Mouse (Mus musculus): ENCODE data around the gene D930007J09Rik. TPM values are rescaled to one million over a fixed set of nuclear protein-coding genes. Genes with fewer than 3 reads are reported as not detected.

The D930007J09Rik gene
- polyA plus RNA-seq (2016; fragmentation: Nextera tagmentation; extraction: Ambion mirVana): not detected in 2 replicates

GRCm38 (mm10) chr13:32802259-32803081 lies at the start of gene D930007J09Rik:
Gene D930007J09Rik, minus strand, starts transcription at chr13:32802849.
- Histone ChIP-seq H3K4me1 (peaks cover 27% of the 10 kb centered on the region), H3K4me2 (peak within 1 kb of the TSS; percentile 80), H3K27ac (peak within 1 kb of the TSS; percentile 76)

GRCm38 (mm10) chr13:32851967-32852366 lies 49.3 kb upstream of the D930007J09Rik start:
- Histone ChIP-seq H3K4me1 (peaks cover 9% of the 10 kb centered on the region; the same call in 1 of the 2 replicates), H3K4me2 (no peak overlapping the region), H3K27me3 (no peaks in the 10 kb centered on the region), H3K27ac (no peak overlapping the region), H3K9me3 (no peaks in the 10 kb centered on the region), H3K36me3 (replicated peaks) (no peaks in the 10 kb centered on the region), H3K4me3 (replicated peaks) (no peak overlapping the region), H3K9ac (no peak overlapping the region)
- 13% methylated on average over 7 of the region's 7 CpGs for WGBS
- 0 out of 2 replicates have a peak, but pooled peaks have one; percentile 46 for ATAC-seq (ENCODE audit: low FRiP score)

More at GRCm38 (mm10) chr13:32802259-32803081, at the start of gene D930007J09Rik:
- peaks cover 13% of the 10 kb centered on the region for H3K36me3 ChIP-seq (replicated peaks)
- under 1% methylated on average over 95 of the region's 95 CpGs for WGBS
- peak within 1 kb of the TSS; percentile 82 for H3K9ac ChIP-seq
- ATAC-seq (ENCODE audit: low FRiP score): peak; percentile 37
- no peaks in the 10 kb centered on the region for H3K9me3 ChIP-seq
- H3K4me3 ChIP-seq (replicated peaks): peak within 1 kb of the TSS; percentile 81
- H3K27me3 ChIP-seq: no peaks in the 10 kb centered on the region

DNA sequence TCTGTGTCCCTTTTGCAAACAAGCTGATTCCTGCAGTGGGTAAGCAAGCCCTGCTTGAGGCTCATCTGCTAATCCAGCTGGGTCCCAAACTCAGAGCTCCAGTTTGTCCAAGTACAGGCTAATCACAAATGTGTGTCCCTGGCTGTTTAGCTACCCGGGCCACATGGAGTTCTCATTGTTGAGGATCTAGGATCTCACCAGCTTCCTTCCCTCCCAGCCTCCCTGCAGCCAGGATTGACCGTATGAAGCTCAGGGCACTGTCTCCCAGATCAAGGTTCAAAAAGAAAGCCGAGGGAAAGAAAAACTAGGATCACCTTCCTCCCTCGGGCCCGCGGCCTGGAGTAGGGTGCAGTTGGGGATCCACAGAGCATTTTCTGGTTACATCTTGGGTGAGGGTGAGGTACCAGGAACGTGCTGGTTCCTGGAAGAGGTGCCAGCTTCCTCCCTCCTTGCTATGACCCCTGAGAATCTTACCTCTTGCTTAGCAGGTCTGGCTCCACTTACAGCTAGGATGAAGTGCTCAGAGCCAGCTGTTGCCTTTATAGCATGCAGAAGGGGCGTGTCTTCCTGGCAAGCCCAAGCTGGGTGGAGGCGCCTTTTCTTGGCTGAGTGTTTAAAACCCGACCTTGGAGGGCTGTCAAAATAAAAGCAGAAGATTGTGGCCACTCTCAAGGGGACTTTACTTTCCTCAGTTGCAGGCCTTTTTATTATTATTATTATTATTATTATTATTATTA lies 48.2 kb upstream of the D930007J09Rik start, which contains the start of gene Serpinb1a:
Gene Serpinb1a, minus strand, starts transcription at position 518 of the 737 bp plus-strand sequence.
- 67% methylated on average over 10 of the region's 10 CpGs for WGBS
- Histone ChIP-seq H3K4me2 (no peak within 1 kb of the TSS), H3K36me3 (replicated peaks) (no peaks in the 10 kb centered on the region), H3K27me3 (no peaks in the 10 kb centered on the region), H3K27ac (no peak within 1 kb of the TSS), H3K4me1 (peaks cover 9% of the 10 kb centered on the region; the same call in 1 of the 2 replicates), H3K4me3 (replicated peaks) (no peak within 1 kb of the TSS), H3K9ac (no peak within 1 kb of the TSS), H3K9me3 (no peaks in the 10 kb centered on the region)
- ATAC-seq (ENCODE audit: low FRiP score): no peak

DNA sequence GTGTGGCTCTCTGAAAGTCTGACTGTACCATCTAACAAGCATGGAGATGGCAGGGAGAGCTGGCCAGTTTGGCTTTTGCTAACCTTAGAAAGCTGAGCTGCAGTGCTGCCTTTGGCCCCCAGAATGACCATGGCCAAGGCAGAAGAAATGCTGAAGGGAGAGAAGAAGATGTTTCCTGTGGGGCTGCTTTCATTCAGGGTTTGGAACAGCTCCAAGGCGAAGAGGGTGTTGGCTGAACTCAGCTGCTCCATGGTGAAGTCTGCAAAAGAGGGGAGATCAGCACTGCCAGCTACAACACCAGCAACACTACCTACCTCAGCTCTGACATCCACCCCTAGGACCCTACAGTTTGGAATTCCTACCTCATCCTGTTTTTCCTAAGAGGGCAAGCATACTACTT lies 47.5 kb upstream of the D930007J09Rik start:
- WGBS: 70% methylated on average over 1 of the region's 1 CpGs
- no peaks in the 10 kb centered on the region for H3K36me3 ChIP-seq (replicated peaks)
- H3K9me3 ChIP-seq: no peaks in the 10 kb centered on the region
- ATAC-seq (ENCODE audit: low FRiP score): no peak
- H3K27ac ChIP-seq: no peak overlapping the region
- H3K4me3 ChIP-seq (replicated peaks): no peak overlapping the region
- H3K27me3 ChIP-seq: no peaks in the 10 kb centered on the region
- H3K4me1 ChIP-seq: peaks cover 9% of the 10 kb centered on the region; the same call in 1 of the 2 replicates
- H3K9ac ChIP-seq: no peak overlapping the region
- H3K4me2 ChIP-seq: no peak overlapping the region

- no peak overlapping the region for H3K27ac ChIP-seq
- H3K4me3 ChIP-seq (replicated peaks): no peak overlapping the region
- H3K9me3 ChIP-seq: no peaks in the 10 kb centered on the region
Observed at GRCm38 (mm10) chr13:32849531-32850123, 47.0 kb upstream of the D930007J09Rik start.

DNA sequence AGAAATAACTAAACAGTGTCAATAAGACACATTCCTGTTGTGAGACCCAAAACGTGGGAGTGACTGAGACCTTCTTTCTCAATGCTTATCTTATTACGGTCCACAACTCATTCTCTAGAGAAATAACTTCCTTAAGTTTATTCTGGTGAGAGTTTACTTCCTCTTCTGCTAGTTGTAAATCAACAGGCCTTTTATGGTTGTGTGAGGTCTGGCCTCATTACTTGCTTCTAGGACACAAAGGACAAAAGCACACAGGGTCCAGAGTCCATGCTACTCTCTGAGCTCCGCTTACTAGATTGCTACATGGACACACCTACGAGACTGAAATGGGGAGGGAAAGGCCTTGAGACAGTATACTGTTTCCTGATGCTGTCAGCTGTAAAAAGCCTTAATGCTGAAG lies 46.4 kb upstream of the D930007J09Rik start:
- no peaks in the 10 kb centered on the region for H3K27me3 ChIP-seq
- no peak overlapping the region for H3K4me2 ChIP-seq
- WGBS: 76% methylated on average over 4 of the region's 4 CpGs
- H3K9ac ChIP-seq: no peak overlapping the region
- no peak overlapping the region for H3K4me3 ChIP-seq (replicated peaks)
- no peak overlapping the region for H3K27ac ChIP-seq
- H3K36me3 ChIP-seq (replicated peaks): no peaks in the 10 kb centered on the region
- H3K4me1 ChIP-seq: peaks cover 9% of the 10 kb centered on the region; the same call in 1 of the 2 replicates
- ATAC-seq (ENCODE audit: low FRiP score): no peak
- no peaks in the 10 kb centered on the region for H3K9me3 ChIP-seq

More at GRCm38 (mm10) chr13:32849531-32850123, 47.0 kb upstream of the D930007J09Rik start:
- H3K9ac ChIP-seq: no peak overlapping the region
- no peaks in the 10 kb centered on the region for H3K36me3 ChIP-seq (replicated peaks)
- H3K4me2 ChIP-seq: no peak overlapping the region
- H3K4me1 ChIP-seq: peaks cover 9% of the 10 kb centered on the region; the same call in 1 of the 2 replicates
- no peak for ATAC-seq (ENCODE audit: low FRiP score)
- H3K27me3 ChIP-seq: no peaks in the 10 kb centered on the region

DNA sequence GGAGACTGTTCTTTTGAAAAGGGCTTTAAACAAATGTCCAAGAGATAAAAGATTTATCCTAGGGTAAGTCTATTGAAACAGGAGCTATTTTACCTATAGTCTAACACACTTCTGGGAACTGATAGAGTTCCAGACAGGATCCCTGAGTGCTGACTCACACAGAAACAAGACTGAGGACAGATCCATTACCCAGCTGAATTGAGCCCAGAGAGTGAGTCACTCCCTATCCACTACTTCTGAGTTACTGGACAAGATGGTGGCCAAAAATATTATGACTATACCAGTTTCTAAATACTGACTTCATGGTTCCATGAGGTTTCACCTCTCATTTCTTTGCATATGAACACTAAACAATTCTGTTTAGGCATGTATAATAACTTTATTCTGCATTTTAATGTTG lies 43.6 kb upstream of the D930007J09Rik start:
- Histone ChIP-seq H3K4me2 (no peak overlapping the region), H3K9ac (no peak overlapping the region), H3K4me1 (0 out of 2 replicates have a peak, but pooled peaks cover 3% of the 10 kb centered on the region), H3K27ac (no peak overlapping the region), H3K27me3 (no peaks in the 10 kb centered on the region), H3K9me3 (no peaks in the 10 kb centered on the region), H3K36me3 (replicated peaks) (no peaks in the 10 kb centered on the region), H3K4me3 (replicated peaks) (no peak overlapping the region)
- ATAC-seq (ENCODE audit: low FRiP score): no peak

- Histone ChIP-seq H3K27ac (no peak overlapping the region), H3K9ac (no peak overlapping the region), H3K27me3 (no peaks in the 10 kb centered on the region), H3K4me3 (replicated peaks) (no peak overlapping the region), H3K4me2 (no peak overlapping the region), H3K4me1 (0 out of 2 replicates have a peak, but pooled peaks cover 3% of the 10 kb centered on the region), H3K36me3 (replicated peaks) (no peaks in the 10 kb centered on the region), H3K9me3 (no peaks in the 10 kb centered on the region)
- no peak for ATAC-seq (ENCODE audit: low FRiP score)
- WGBS: 90% methylated on average over 3 of the region's 3 CpGs
Observed at GRCm38 (mm10) chr13:32841349-32841748, 38.7 kb upstream of the D930007J09Rik start.

- Histone ChIP-seq H3K27ac (no peak overlapping the region), H3K4me2 (no peak overlapping the region), H3K9me3 (no peaks in the 10 kb centered on the region), H3K4me1 (0 out of 2 replicates have a peak, but pooled peaks cover 3% of the 10 kb centered on the region), H3K4me3 (replicated peaks) (no peak overlapping the region), H3K9ac (no peak overlapping the region), H3K36me3 (replicated peaks) (no peaks in the 10 kb centered on the region), H3K27me3 (no peaks in the 10 kb centered on the region)
- WGBS: 51% methylated on average over 1 of the region's 1 CpGs
- ATAC-seq (ENCODE audit: low FRiP score): no peak
Observed at GRCm38 (mm10) chr13:32839314-32839713, 36.7 kb upstream of the D930007J09Rik start.

GRCm38 (mm10) chr13:32834513-32834912 lies 31.9 kb upstream of the D930007J09Rik start:
- Histone ChIP-seq H3K27ac (no peak overlapping the region), H3K4me3 (replicated peaks) (no peak overlapping the region), H3K9ac (no peak overlapping the region), H3K9me3 (no peaks in the 10 kb centered on the region), H3K4me1 (no peaks in the 10 kb centered on the region), H3K36me3 (replicated peaks) (no peaks in the 10 kb centered on the region), H3K27me3 (no peaks in the 10 kb centered on the region), H3K4me2 (no peak overlapping the region)
- no peak for ATAC-seq (ENCODE audit: low FRiP score)
- 95% methylated on average over 5 of the region's 5 CpGs for WGBS

GRCm38 (mm10) chr13:32833237-32833636 lies 30.6 kb upstream of the D930007J09Rik start:
- no peak overlapping the region for H3K27ac ChIP-seq
- WGBS: 65% methylated on average over 6 of the region's 6 CpGs
- H3K4me1 ChIP-seq: no peaks in the 10 kb centered on the region
- no peak overlapping the region for H3K4me3 ChIP-seq (replicated peaks)
- no peak overlapping the region for H3K9ac ChIP-seq
- no peaks in the 10 kb centered on the region for H3K27me3 ChIP-seq
- no peaks in the 10 kb centered on the region for H3K9me3 ChIP-seq
- no peak overlapping the region for H3K4me2 ChIP-seq
- no peaks in the 10 kb centered on the region for H3K36me3 ChIP-seq (replicated peaks)
- no peak for ATAC-seq (ENCODE audit: low FRiP score)

DNA sequence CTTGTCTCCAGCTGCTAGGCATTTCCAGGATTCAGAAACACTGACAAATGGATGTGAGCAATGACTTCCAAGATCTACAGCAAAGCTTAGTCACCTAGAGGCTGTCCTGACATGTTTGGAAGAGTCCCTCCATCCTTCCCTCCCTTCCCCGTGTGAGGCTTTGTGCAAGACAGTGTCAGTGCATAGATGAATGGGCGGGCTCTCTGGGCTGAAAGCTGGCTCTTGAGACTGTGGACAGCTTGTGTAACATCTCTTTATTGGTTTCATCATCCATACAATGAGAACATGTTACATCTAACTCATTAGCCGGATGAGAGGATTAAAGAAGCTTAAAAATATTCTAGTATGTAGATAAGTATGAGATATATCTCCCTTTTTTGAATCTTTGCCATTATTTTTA lies 30.1 kb upstream of the D930007J09Rik start:
- Histone ChIP-seq H3K4me1 (no peaks in the 10 kb centered on the region), H3K9ac (no peak overlapping the region), H3K4me3 (replicated peaks) (no peak overlapping the region), H3K27ac (no peak overlapping the region), H3K36me3 (replicated peaks) (no peaks in the 10 kb centered on the region), H3K4me2 (no peak overlapping the region), H3K27me3 (no peaks in the 10 kb centered on the region), H3K9me3 (no peaks in the 10 kb centered on the region)
- WGBS: 71% methylated on average over 3 of the region's 3 CpGs
- ATAC-seq (ENCODE audit: low FRiP score): no peak
